Mouse (Mus musculus): Measurements from ENCODE around the gene Neurl1b.

Gene Neurl1b

DNA sequence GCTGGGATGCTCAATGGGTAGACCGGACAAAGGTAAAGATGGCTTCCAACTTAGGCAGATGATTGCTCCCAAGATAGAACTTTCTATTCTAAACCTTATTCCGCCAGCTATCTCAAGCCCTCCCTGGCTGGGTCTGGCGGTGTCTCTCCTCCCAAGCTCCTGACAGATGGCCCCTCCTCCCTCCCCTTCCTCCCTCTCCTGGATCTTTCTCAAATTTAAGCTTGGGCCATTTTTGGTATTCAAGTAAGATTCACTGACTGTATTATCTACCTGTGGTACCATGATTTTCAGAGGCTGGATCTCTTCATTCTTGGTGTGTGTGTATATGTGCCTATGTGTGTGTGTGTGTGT lies 28.5 kb upstream of the Neurl1b start:
- POLR2A ChIA-PET, result interaction anchor here in 1 of 4 experiments (0.9 to 1.2 kb wide), 2 partner anchors 9 to 17 kb away, joined by 3 read pairs; no protein-coding TSS in a partner anchor
- CTCF ChIA-PET, result interaction anchor here in 3 of 4 experiments (0.6 to 1.3 kb wide), 6 partner anchors 15 to 233 kb away, joined by 3 to 6 read pairs (median 3); no protein-coding TSS in a partner anchor

DNA sequence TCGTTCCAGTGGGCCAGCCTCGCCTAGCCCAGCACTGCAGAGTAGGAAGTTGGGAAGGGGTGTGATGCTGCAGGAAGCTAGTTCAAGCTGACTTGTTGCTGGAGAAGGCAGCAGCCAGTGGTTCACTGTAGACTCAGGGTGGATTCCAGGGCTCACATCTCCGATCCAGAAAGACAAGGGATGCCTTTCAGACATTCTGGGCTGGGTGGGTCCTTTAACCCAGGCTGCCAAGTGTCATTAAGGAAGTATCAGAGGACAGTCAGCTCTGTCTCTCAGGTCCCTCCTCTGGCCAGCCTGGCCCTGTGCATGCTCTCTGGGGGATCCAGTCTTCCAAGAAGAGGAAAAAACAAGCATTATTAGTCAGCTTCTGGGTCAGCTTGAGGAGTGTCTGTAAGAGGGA lies 26.5 kb upstream of the Neurl1b start:
- POLR2A ChIA-PET, result no interaction called here
- CTCF ChIA-PET, result no interaction called here

- POLR2A ChIA-PET, result interaction anchor here in 1 of 4 experiments (1.6 kb wide), 1 partner anchor 13 kb away, joined by 3 read pairs; no protein-coding TSS in a partner anchor
Observed at GRCm38 (mm10) chr17:26389241-26389640, 25.4 kb upstream of the Neurl1b start.

DNA sequence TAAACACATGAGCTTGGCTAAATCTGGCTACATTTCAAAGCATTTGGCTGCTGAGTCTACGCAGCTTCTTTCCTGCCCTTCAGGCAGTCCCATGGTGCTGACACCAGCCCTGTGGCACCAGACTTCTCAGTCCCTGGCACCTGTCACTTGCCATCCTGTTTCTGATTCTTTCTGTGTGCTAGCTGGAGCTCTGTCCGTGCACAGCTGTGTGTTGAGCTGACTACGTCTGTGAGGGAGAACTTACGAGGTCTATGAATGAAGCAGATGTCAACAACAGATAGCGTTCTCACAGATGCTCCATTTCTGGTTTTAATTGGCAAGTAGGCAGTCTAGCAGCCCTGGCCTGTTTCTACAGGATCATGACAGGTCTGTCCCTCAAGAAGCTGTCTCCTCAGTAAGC lies 24.0 kb upstream of the Neurl1b start:
- ChIA-PET POLR2A (no interaction called here), CTCF (no interaction called here)

More at GRCm38 (mm10) chr17:26389241-26389640, 25.4 kb upstream of the Neurl1b start:
- CTCF ChIA-PET, result no interaction called here

GRCm38 (mm10) chr17:26392355-26392754 lies 22.3 kb upstream of the Neurl1b start:
- CTCF ChIA-PET, result interaction anchor here in 2 of 4 experiments (0.9 to 1.0 kb wide), 2 partner anchors 42 to 59 kb away, joined by 3 to 4 read pairs; no protein-coding TSS in a partner anchor
- POLR2A ChIA-PET, result interaction anchor here in 2 of 4 experiments (0.6 to 1.0 kb wide), 2 partner anchors 47 to 157 kb away, joined by 3 read pairs; no protein-coding TSS in a partner anchor

- POLR2A ChIA-PET, result interaction anchor here in 1 of 4 experiments (1.3 kb wide), 1 partner anchor 22 kb away, joined by 3 read pairs; no protein-coding TSS in a partner anchor
- CTCF ChIA-PET, result no interaction called here
Observed at GRCm38 (mm10) chr17:26396765-26397164, 17.9 kb upstream of the Neurl1b start.

DNA sequence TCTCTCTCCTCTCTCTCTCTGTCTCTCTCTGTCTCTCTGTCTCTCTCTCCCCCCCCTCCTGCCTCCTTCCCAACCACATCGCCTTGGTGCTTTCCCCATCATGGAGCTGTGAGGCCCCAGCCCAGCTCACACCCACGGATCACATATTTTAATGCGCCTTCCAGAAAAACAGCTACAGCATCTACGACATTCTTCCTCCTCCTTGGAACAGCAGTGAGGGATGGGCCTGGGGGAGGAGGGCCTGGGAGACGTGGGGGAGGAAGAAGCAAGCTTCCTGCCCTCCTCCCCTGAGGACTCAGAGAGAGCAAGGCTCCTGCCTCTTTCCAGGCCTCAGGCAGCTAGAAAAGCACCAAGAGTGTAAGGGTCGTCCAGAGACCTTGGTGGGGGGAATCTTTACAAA lies 17.3 kb upstream of the Neurl1b start:
- ChIA-PET POLR2A (interaction anchor here in 2 of 4 experiments (0.6 to 1.3 kb wide), 3 partner anchors 22 to 392 kb away, joined by 3 to 7 read pairs (median 4); no protein-coding TSS in a partner anchor), CTCF (interaction anchor here in 1 of 4 experiments (1.1 kb wide), 1 partner anchor 259 kb away, joined by 5 read pairs; the partner anchor contains the start of gene Axin1)

GRCm38 (mm10) chr17:26405340-26406100 lies 9.1 kb upstream of the Neurl1b start:
- ChIA-PET CTCF (no interaction called here), POLR2A (interaction anchor here in 2 of 4 experiments (0.5 to 1.9 kb wide), 5 partner anchors 8 to 1388 kb away, joined by 3 to 7 read pairs (median 3); partner anchors contain the start of gene Neurl1b (in 1 of the 2))

GRCm38 (mm10) chr17:26412967-26413366 lies 1.7 kb upstream of the Neurl1b start:
- POLR2A ChIA-PET, result interaction anchor here in 3 of 4 experiments (0.7 to 2.1 kb wide), 4 partner anchors 8 to 19 kb away, joined by 3 to 7 read pairs (median 5); no protein-coding TSS in a partner anchor
- CTCF ChIA-PET, result interaction anchor here in 3 of 4 experiments (1.1 to 1.3 kb wide), 7 partner anchors 9 to 42 kb away, joined by 3 to 5 read pairs (median 3); no protein-coding TSS in a partner anchor

DNA sequence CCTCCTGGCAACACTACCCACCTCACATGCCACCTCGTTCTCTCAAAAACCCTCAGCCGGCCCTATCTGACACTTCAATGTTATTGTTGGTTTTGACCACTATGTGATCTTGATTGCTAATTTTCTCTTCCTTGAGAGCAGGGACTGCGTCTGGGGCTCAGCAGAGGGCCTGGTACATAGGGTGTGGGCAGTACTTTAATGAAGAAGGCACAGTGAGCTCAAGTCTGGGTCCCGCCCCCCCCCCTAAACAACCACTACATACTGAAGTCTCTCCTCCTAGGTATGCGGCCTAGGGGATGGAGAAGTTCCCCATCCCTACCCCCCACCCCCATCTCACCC lies 476 bp upstream of the Neurl1b start:
- ChIA-PET POLR2A (interaction anchor here in 2 of 4 experiments (0.6 to 2.1 kb wide), 3 partner anchors 9 to 1307 kb away, joined by 3 to 7 read pairs (median 4); no protein-coding TSS in a partner anchor), CTCF (interaction anchor here in 1 of 4 experiments (0.5 to 1.1 kb wide), 3 partner anchors 18 to 53 kb away, joined by 3 read pairs; no protein-coding TSS in a partner anchor)

- POLR2A ChIA-PET, result no interaction called here
- CTCF ChIA-PET, result no interaction called here
Observed at GRCm38 (mm10) chr17:26415355-26415865, 781 bp downstream of the Neurl1b start.

- CTCF ChIA-PET, result no interaction called here
- POLR2A ChIA-PET, result no interaction called here
Observed at GRCm38 (mm10) chr17:26416141-26416540, 1.5 kb downstream of the Neurl1b start.

DNA sequence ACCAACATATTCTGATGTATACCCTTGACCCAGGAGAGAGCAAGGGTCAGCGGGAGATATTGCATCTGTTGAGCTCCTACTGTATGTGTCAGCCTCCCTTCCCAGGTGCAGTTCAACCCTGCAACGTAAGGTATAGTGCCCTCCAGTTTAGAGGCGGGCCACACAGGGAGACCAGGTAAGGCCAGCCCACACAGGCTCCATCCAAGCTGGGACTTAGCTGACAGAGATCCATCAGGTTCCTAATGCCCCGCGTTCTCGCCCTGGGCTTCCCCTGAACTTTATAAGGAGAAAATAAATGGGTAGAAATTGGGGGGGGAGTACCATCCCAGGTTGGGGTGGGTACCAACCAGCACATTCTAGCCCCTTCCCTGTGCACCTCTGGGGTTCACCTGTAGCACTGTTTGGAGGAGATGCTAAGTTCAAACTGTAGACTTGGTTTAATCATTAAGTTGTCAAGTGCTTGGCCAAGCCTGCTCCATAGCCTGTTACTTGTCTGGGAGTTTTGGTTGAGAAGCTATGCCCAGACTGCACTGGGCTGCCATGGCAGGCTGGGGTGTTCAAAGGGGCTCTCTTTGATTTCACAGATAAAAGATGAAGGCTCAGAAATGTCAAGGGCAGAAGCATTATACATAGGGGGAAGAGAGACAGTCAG lies 3.3 kb downstream of the Neurl1b start:
- ChIA-PET POLR2A (interaction anchor here in 1 of 4 experiments (0.9 kb wide), 1 partner anchor 143 kb away, joined by 3 read pairs; no protein-coding TSS in a partner anchor), CTCF (interaction anchor here in 1 of 4 experiments (1.1 kb wide), 1 partner anchor 34 kb away, joined by 4 read pairs; no protein-coding TSS in a partner anchor)

GRCm38 (mm10) chr17:26420491-26421247 lies 6.0 kb downstream of the Neurl1b start:
- ChIA-PET CTCF (interaction anchor here in 2 of 4 experiments (0.7 kb wide), 2 partner anchors 31 to 57 kb away, joined by 3 read pairs; no protein-coding TSS in a partner anchor), POLR2A (interaction anchor here in 2 of 4 experiments (0.6 to 1.4 kb wide), 3 partner anchors 12 to 236 kb away, joined by 3 to 4 read pairs (median 3); no protein-coding TSS in a partner anchor)

GRCm38 (mm10) chr17:26421561-26421960 lies 6.9 kb downstream of the Neurl1b start:
- CTCF ChIA-PET, result interaction anchor here in 2 of 4 experiments (0.8 to 1.4 kb wide), 4 partner anchors 9 to 107 kb away, joined by 3 to 7 read pairs (median 4); no protein-coding TSS in a partner anchor
- POLR2A ChIA-PET, result interaction anchor here in 1 of 4 experiments (1.4 kb wide), 2 partner anchors 11 to 146 kb away, joined by 3 read pairs; no protein-coding TSS in a partner anchor

DNA sequence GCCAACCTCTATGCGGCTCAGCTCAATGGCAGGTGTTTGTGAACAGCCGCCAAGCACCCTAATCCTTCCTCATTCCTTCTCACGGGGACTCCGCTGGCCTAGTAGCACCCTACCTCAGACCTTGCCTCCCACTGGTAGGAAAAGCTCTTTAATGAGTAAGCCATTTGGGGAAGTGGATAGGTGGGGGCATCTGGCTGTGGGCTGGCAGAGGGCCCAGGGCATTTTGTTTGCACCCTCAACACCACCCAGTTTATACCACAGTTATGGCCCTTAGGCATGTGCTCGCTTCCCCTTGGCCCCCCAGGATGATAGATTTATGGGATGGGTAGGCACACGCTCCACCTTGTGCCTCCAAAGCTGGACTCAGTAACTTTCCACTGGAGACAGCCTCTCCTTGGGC lies 7.8 kb downstream of the Neurl1b start:
- CTCF ChIA-PET, result interaction anchor here in 2 of 4 experiments (0.8 to 1.4 kb wide), 6 partner anchors 9 to 108 kb away, joined by 3 to 7 read pairs (median 4); no protein-coding TSS in a partner anchor
- POLR2A ChIA-PET, result interaction anchor here in 1 of 4 experiments (1.4 kb wide), 1 partner anchor 11 kb away, joined by 3 read pairs; no protein-coding TSS in a partner anchor

GRCm38 (mm10) chr17:26423967-26424641 lies 9.5 kb downstream of the Neurl1b start:
- ChIA-PET POLR2A (interaction anchor here in 3 of 4 experiments (0.7 to 3.3 kb wide), 6 partner anchors 9 to 643 kb away, joined by 3 to 8 read pairs (median 4); no protein-coding TSS in a partner anchor), CTCF (interaction anchor here in 3 of 4 experiments (0.7 to 4.6 kb wide), 9 partner anchors 9 to 110 kb away, joined by 3 to 26 read pairs (median 3); no protein-coding TSS in a partner anchor)
